Mouse (Mus musculus) midbrain, embryonic 12.5 days (tissue): ENCODE measurements around the gene 2810006K23Rik. TPM values are rescaled to one million over a fixed set of nuclear protein-coding genes. Genes with fewer than 3 reads are reported as not detected.
"Not testable (repeated sequence)": the region's sequence is repeated elsewhere in the genome, so short reads cannot be mapped to it uniquely, and the experiment has no call there.

Experiments used
- ATAC-seq: fragments of 200-750 bp; cut with Nextera tagmentation; 2 replicates; pipeline ENCODE4 v1.8.0; 2017; ENCODE audit warnings: low read depth, moderate TSS enrichment, moderate library complexity; ENCODE audit not compliant: low FRiP score
- H3K27ac ChIP-seq: fragments of 300-500 bp; sonication (generic); replicated peaks from 2 replicates; pipeline ENCODE4 v1.5.1; 2016; ENCODE audit warnings: mild to moderate bottlenecking
- H3K27me3 ChIP-seq: fragments of 300-500 bp; sonication (generic); 2 replicates; pipeline ENCODE4 v1.6.1; 2016; ENCODE audit warnings: mild to moderate bottlenecking
- H3K36me3 ChIP-seq: fragments of 300-500 bp; sonication (generic); 2 replicates; pipeline ENCODE4 v1.6.1; 2016
- H3K4me1 ChIP-seq: fragments of 300-500 bp; sonication (generic); 2 replicates; pipeline ENCODE4 v1.6.1; 2016
- H3K4me2 ChIP-seq: fragments of 300-500 bp; sonication (generic); replicated peaks from 2 replicates; pipeline ENCODE4 v1.6.1; 2016; ENCODE audit warnings: mild to moderate bottlenecking, moderate library complexity
- H3K4me3 ChIP-seq: fragments of 300-500 bp; sonication (generic); 2 replicates; pipeline ENCODE4 v1.5.1; 2016; ENCODE audit warnings: mild to moderate bottlenecking
- H3K9ac ChIP-seq: fragments of 300-500 bp; sonication (generic); replicated peaks from 2 replicates; pipeline ENCODE4 v1.6.1; 2016; ENCODE audit warnings: mild to moderate bottlenecking, moderate library complexity
- H3K9me3 ChIP-seq: fragments of 300-500 bp; sonication (generic); 2 replicates; pipeline ENCODE4 v1.6.1; 2016; ENCODE audit warnings: mild to moderate bottlenecking
- WGBS: fragments of 180-500 bp; shearing (Covaris S2); methylation state at CpG from one replicate; pipeline ENCODE4 v1.1.7; 2016; 5-methylcytosine and 5-hydroxymethylcytosine counted together
- polyA plus RNA-seq: library from polyadenylated mRNA; unstranded; fragments of >200 nt; fragmentation: Nextera tagmentation; extraction: Ambion mirVana; gene quantifications from 2 replicates; pipeline ENCODE4 v1.2.1, GENCODE M21; 2016

Gene 2810006K23Rik
- polyA plus RNA-seq, 1 experiment from 2014 or later: 22.8 TPM

GRCm38 (mm10) chr5:124362982-124363381, 35.1 kb downstream of the 2810006K23Rik start, which contains the start of gene Cdk2ap1:
Gene Cdk2ap1 (minus strand): TSS chr5:124363082.
- not testable (repeated sequence) for H3K9me3 ChIP-seq, ATAC-seq, H3K4me1 ChIP-seq, H3K36me3 ChIP-seq, H3K27me3 ChIP-seq, H3K4me3 ChIP-seq, H3K4me2 ChIP-seq, H3K27ac ChIP-seq, H3K9ac ChIP-seq
- 90% methylated on average over 5 of the region's 5 CpGs for WGBS

GRCm38 (mm10) chr5:124364173-124364918, 36.5 kb downstream of the 2810006K23Rik start:
- 86% methylated on average over 6 of the region's 6 CpGs for WGBS

GRCm38 (mm10) chr5:124365754-124366153, 37.9 kb downstream of the 2810006K23Rik start:
- 94% methylated on average over 2 of the region's 2 CpGs for WGBS
- no peaks in the 10 kb centered on the region for H3K27me3 ChIP-seq
- H3K4me3 ChIP-seq: no peak overlapping the region
- H3K9ac ChIP-seq: no peak overlapping the region
- no peak overlapping the region for H3K27ac ChIP-seq
- no peak overlapping the region for H3K4me2 ChIP-seq
- peaks cover 25% of the 10 kb centered on the region for H3K36me3 ChIP-seq
- H3K4me1 ChIP-seq: no peaks in the 10 kb centered on the region
- H3K9me3 ChIP-seq: no peaks in the 10 kb centered on the region
- ATAC-seq: no peak

More at GRCm38 (mm10) chr5:124364173-124364918, 36.5 kb downstream of the 2810006K23Rik start:
- Histone ChIP-seq H3K4me1 (no peaks in the 10 kb centered on the region), H3K9me3 (no peaks in the 10 kb centered on the region), H3K27ac (no peak overlapping the region), H3K36me3 (peaks cover 11% of the 10 kb centered on the region), H3K4me2 (no peak overlapping the region), H3K9ac (no peak overlapping the region), H3K27me3 (no peaks in the 10 kb centered on the region), H3K4me3 (no peak overlapping the region)
- no peak for ATAC-seq

DNA sequence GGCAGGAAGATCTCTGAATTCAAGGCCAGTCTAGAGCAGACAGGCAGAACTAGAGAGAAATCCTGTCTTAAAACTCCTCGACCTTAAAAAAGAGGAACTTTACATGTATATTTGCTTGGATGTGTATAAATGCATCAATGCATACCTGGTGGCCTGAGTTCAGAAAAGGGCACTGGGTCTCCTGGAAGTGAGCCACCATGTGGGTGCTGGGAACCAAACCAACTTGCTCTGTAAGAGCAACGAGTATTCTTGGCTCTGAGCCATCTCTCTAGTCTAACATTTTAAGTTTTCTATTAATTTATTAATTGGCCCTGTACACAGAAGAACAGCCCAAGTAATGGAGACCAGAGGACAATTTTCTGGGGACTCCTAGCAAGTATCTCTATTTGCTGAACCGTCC, 38.8 kb downstream of the 2810006K23Rik start:
- Histone ChIP-seq H3K4me3 (no peak overlapping the region), H3K9me3 (no peaks in the 10 kb centered on the region), H3K27ac (no peak overlapping the region), H3K4me2 (no peak overlapping the region), H3K4me1 (no peaks in the 10 kb centered on the region), H3K36me3 (peaks cover 35% of the 10 kb centered on the region), H3K9ac (no peak overlapping the region), H3K27me3 (no peaks in the 10 kb centered on the region)
- WGBS: 93% methylated on average over 3 of the region's 3 CpGs
- no peak for ATAC-seq

DNA sequence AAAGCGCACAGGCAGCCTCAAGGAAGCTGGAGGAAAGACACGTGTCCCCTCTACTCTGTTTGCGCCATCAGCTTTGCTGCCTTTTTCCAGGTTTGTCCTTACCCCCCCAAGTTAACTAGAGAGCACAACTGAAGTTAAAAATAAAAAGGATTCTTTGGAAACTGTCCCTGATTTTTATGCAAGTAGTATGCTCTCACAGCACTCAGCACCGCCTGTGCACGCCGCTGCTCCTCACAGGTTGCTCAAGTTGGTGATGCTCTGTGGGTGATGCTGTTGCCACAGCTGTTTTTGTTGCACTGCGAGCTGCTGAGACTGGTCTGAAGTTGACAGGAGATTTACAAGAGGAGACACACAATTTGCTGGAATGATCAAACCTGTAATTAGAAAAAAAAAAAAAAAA, 46.4 kb downstream of the 2810006K23Rik start:
- Histone ChIP-seq H3K4me1 (no peaks in the 10 kb centered on the region), H3K27ac (no peak overlapping the region), H3K36me3 (peaks cover 88% of the 10 kb centered on the region), H3K4me3 (no peak overlapping the region), H3K4me2 (no peak overlapping the region), H3K27me3 (no peaks in the 10 kb centered on the region), H3K9ac (no peak overlapping the region), H3K9me3 (no peaks in the 10 kb centered on the region)
- WGBS: 97% methylated on average over 7 of the region's 7 CpGs
- ATAC-seq: no peak

DNA sequence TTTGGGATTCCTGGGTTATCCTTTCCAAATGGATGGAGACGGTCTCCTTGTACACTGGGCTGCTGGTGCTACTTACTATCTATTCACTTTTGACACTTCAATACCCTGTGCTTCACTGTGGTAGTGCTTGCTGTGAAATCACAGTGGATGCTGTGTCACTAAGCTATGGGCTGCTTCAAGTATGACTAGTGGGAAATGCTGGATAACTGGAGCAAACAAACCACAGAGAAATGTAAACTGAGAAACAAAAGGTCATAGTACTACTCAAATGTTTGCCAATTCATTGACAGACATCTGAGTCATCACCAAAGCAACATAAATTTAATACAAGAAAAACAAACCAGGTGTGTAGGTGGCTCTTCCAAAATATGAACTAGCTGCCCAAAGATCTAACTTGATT, 48.5 kb downstream of the 2810006K23Rik start:
- Histone ChIP-seq H3K9ac (no peak overlapping the region), H3K4me2 (no peak overlapping the region), H3K27ac (no peak overlapping the region), H3K27me3 (no peaks in the 10 kb centered on the region), H3K4me3 (no peak overlapping the region), H3K4me1 (no peaks in the 10 kb centered on the region), H3K9me3 (no peaks in the 10 kb centered on the region), H3K36me3 (peaks cover 88% of the 10 kb centered on the region)
- 94% methylated on average over 1 of the region's 1 CpGs for WGBS
- no peak for ATAC-seq

DNA sequence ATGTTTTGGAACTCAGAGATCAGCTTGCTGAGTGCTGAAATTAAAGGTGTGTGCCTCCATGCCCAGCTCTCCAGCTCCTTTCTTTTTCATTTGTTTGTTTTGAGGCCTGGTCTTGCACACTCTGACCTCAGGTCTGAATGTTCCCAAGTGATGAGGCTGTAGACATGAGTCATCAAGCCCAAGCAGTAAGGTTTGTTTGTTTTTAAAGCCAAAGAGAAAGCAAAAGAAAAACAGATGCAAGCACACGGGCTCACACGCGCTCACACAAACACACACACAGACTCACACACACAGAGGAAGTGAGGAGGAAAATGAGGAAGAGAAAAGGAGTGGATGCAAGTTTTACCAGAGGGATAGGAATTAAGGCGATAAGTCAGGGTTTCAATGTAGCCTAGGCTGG, 49.3 kb downstream of the 2810006K23Rik start:
- 95% methylated on average over 4 of the region's 4 CpGs for WGBS
- Histone ChIP-seq H3K9me3 (no peaks in the 10 kb centered on the region), H3K4me2 (no peak overlapping the region), H3K27ac (no peak overlapping the region), H3K4me3 (no peak overlapping the region), H3K36me3 (peaks cover 88% of the 10 kb centered on the region), H3K9ac (no peak overlapping the region), H3K27me3 (no peaks in the 10 kb centered on the region), H3K4me1 (no peaks in the 10 kb centered on the region)
- no peak for ATAC-seq

DNA sequence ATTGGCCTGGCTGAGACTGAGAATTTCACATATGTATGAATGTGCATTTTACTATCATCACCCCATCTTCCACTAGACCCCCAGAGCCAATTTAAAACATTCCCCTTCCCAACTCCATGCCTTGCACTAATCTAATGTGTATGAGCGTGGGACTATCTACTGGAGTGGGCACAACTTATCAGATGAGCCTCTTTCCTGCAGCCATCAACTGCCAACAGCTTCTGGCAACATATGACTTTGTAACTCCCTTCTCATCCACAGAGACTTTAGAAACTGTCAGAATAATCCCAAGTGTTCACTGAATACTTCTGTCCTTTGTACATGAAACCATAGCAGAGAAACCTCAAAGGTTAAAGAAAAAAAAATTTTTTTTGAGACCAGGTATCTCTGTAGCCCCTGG, 52.2 kb downstream of the 2810006K23Rik start:
- Histone ChIP-seq H3K4me1 (no peaks in the 10 kb centered on the region), H3K27ac (no peak overlapping the region), H3K4me2 (no peak overlapping the region), H3K9ac (no peak overlapping the region), H3K9me3 (no peaks in the 10 kb centered on the region), H3K4me3 (no peak overlapping the region), H3K36me3 (peaks cover 89% of the 10 kb centered on the region), H3K27me3 (no peaks in the 10 kb centered on the region)
- ATAC-seq: no peak
- WGBS: 91% methylated on average over 1 of the region's 1 CpGs

DNA sequence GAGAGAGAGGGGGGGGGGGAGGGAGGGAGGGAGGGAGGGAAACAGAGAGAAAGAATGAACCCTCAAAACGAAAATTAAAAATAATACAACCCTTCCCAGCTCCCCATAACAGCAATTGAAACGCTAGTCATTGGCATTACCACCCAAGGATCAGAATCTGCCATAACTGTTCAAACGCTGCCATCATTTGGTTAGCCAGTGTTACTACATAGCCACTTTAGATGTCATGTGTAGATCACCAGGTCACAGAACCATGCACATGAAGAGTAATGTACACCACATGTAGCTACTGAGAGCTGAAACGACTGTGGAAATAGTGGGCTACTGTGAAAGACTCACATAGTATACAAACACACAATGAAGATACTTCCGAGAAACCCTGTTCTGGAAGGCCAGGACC, 60.0 kb downstream of the 2810006K23Rik start:
- H3K4me3 ChIP-seq: no peak overlapping the region
- H3K27me3 ChIP-seq: no peaks in the 10 kb centered on the region
- H3K4me2 ChIP-seq: no peak overlapping the region
- H3K9me3 ChIP-seq: no peaks in the 10 kb centered on the region
- ATAC-seq: no peak
- WGBS: 83% methylated on average over 5 of the region's 5 CpGs
- no peaks in the 10 kb centered on the region for H3K4me1 ChIP-seq
- no peak overlapping the region for H3K27ac ChIP-seq
- no peak overlapping the region for H3K9ac ChIP-seq
- H3K36me3 ChIP-seq: peaks cover 88% of the 10 kb centered on the region

Other genes with a start within 250 kb of the 2810006K23Rik start
- gene Abcb9, start 232.3 kb upstream of the 2810006K23Rik start, polyA plus RNA-seq: 2.0 and 2.2 TPM in 2 replicates
- gene Ogfod2, start 215.8 kb upstream of the 2810006K23Rik start, polyA plus RNA-seq: 15.9 and 23.3 TPM in 2 replicates
- gene Arl6ip4, start 212.0 kb upstream of the 2810006K23Rik start, polyA plus RNA-seq: 94.8 and 98.3 TPM in 2 replicates
- 6.0 and 7.2 TPM in 2 replicates for gene Pitpnm2, start 78.3 kb upstream of the 2810006K23Rik start, polyA plus RNA-seq
- 18.1 and 19.6 TPM in 2 replicates for gene Mphosph9, start 117 bp upstream of the 2810006K23Rik start, polyA plus RNA-seq
- 107 and 111 TPM in 2 replicates for gene Cdk2ap1, start 35.0 kb downstream of the 2810006K23Rik start, polyA plus RNA-seq
- gene Sbno1, start 97.9 kb downstream of the 2810006K23Rik start, polyA plus RNA-seq: 110 and 111 TPM in 2 replicates
- gene Kmt5a, start 111.8 kb downstream of the 2810006K23Rik start, polyA plus RNA-seq: 48.5 and 52.8 TPM in 2 replicates
- 19.0 and 20.3 TPM in 2 replicates for gene Rilpl2, start 150.3 kb downstream of the 2810006K23Rik start, polyA plus RNA-seq
- 26.2 and 28.9 TPM in 2 replicates for gene Snrnp35, start 155.0 kb downstream of the 2810006K23Rik start, polyA plus RNA-seq
- 17.0 and 17.6 TPM in 2 replicates for gene Rilpl1, start 203.3 kb downstream of the 2810006K23Rik start, polyA plus RNA-seq
- gene Tmed2, start 212.6 kb downstream of the 2810006K23Rik start, polyA plus RNA-seq: 376 and 388 TPM in 2 replicates
- gene Ddx55, start 224.8 kb downstream of the 2810006K23Rik start, polyA plus RNA-seq: 21.0 and 22.0 TPM in 2 replicates